Mouse (Mus musculus) spleen, adult 2 months (tissue): ENCODE results near the gene Cacng7.

ENCODE experiments used
- CTCF ChIP-seq: fragments of 200-500 bp; IDR thresholded peaks from 2 replicates; pipeline ENCODE4 v1.5.1; 2011; ENCODE audit warnings: mild to moderate bottlenecking, inconsistent platforms; ENCODE audit not compliant: insufficient read depth, insufficient read length, insufficient replicate concordance; ENCODE audit errors: extremely low read depth
- POLR2A ChIP-seq: fragments of 200-500 bp; IDR thresholded peaks from 2 replicates; pipeline ENCODE4 v1.6.1; 2011; ENCODE audit warnings: low read depth, low read length, inconsistent platforms

GRCm38 (mm10) chr7:3283081-3283875 is 49.5 kb upstream of the Cacng7 start:
- no peak for TF ChIP-seq POLR2A
- TF ChIP-seq CTCF: no peak
